Mouse (Mus musculus) regulatory T cell (primary cell): ENCODE results near the gene Rpp25l.
"Not testable (repeated sequence)": the region's sequence is repeated elsewhere in the genome, so short reads cannot be mapped to it uniquely, and the experiment has no call there.

ENCODE experiments used
- in situ Hi-C: fragments of 300-600 bp; cut with MboI, MseI; formaldehyde crosslinking; loops from one replicate; pipeline ENCODE4 v1.15.1; 2025; ENCODE audit warnings: high pct_unique_total_duplicates

Rpp25l gene

GRCm38 (mm10) chr4:41700224-41700623 is 13.1 kb downstream of the Rpp25l start:
- in situ Hi-C loops, result loop anchor here (25.0 kb wide), 1 partner anchor 613 kb away; the partner anchor contains the start of gene Aqp3

DNA sequence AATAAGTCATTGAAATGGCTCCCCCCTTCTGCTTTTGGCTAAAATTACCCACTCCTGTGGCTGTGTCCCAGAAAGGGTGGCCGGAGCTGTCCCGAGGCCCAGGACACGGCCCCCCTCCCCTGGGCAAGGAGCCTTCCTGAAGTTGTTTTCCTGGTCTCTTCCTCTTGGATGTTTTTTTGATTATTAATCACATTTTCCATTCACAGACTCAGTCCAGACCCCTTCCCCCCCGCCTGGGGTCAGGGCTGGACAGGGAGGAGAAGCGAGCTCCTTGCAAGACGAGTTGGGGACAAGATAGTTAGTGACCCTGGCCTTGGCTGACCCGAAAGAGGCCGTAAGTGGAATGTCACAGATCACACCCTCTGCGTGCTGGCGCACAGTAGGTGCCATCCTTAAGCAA is 13.6 kb downstream of the Rpp25l start, which contains the start of gene Il11ra1:
Gene Il11ra1, plus strand, starts transcription at position 207 of the 400 bp plus-strand sequence.
- in situ Hi-C loops, result loop anchor here (5.0 to 25.0 kb wide), 2 partner anchors 473 to 612 kb away; partner anchors contain the start of gene Aqp3

- in situ Hi-C loops, result loop anchor here (5.0 kb wide), 1 partner anchor 474 kb away; no protein-coding TSS in a partner anchor
Measured at GRCm38 (mm10) chr4:41698421-41699016, 14.8 kb downstream of the Rpp25l start.

DNA sequence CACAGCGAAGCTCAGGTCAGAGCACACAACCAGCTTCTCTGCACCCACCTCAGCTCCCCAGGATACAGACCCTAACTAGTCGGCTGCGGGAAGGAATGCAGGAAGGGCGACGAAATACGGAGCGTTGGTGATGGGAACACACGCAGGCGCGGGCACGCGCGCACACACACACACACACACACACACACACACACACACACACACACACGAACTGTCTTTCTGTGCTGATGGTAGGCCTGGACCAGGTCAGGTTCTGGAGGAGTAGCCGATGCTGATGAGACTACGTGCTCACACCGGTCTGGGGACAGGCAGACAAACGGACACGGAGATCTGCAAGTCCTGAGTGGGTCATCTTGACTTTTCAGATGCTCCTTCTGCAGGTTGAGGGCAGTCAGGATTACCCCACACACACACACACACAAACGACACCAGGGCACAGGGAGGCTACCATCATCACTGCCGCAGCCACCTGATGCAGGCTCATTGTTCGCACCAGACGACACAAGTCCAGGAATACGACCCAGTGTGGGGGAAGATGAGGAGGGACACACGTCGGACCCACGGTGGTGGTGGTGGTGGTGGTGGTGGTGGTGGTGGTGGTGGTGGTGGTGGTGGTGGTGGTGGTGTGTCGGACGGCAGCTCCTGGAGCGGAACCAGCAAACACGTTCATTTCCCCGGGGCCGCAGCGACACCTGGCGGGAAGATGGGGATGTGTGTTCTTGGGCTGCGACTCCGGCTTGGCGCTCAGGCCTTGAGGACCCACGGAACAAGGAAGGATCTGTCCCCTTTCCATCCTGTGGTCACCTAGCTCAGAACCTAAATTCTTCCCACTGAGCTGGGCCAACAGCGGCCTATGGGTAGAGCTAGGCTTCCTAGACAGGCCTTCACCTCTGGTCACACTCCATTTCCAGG is 16.1 kb downstream of the Rpp25l start, which contains the start of gene Cntfr:
Gene Cntfr, minus strand, starts transcription at position 160 of the 912 bp plus-strand sequence.
- in situ Hi-C loops, result loop anchor here (5.0 kb wide), 1 partner anchor 475 kb away; no protein-coding TSS in a partner anchor

GRCm38 (mm10) chr4:41696452-41696851 is 16.9 kb downstream of the Rpp25l start:
- in situ Hi-C loops, result loop anchor here (5.0 kb wide), 1 partner anchor 476 kb away; no protein-coding TSS in a partner anchor

DNA sequence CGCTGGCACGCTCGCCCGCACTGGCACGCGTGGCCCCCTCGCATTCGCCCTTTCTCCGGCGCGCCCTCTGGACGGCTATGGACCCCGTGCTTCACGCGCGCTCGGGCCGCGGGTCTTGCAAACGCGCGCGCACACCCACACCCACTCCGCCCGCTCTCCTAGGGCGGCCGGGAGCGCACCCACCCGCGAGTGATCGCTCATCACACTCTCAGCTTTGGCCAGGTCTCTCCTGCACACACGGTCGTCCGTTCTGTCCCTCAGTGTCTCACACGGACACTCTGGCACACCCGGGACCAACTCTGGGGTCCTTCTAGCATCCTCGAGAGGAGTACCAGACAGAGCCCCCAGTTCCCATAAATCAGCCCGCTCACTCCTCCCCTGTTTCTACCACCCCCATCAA is 17.5 kb downstream of the Rpp25l start:
- in situ Hi-C loops, result loop anchor here (5.0 kb wide), 1 partner anchor 477 kb away; no protein-coding TSS in a partner anchor

DNA sequence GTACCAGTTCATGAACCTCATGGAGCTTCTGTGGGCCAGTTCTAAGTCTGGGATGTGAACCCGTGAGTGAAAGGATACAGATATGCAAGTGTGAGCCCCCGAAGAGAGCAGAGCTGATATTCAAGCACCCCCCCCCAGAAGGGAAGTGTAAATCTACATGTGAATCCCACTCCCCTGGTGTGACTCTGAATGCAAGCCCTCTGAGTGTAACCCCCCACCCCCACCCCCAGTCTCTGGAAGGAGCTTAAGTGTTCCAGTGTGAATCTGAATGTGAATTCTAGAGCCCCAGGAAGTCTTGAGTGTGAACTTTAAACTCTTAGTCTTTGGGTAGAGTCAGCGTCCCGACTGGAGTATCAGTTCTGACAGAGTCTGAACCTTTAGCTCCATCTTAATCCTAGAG is 19.8 kb downstream of the Rpp25l start:
- in situ Hi-C loops, result loop anchor here (5.0 kb wide), 1 partner anchor 979 kb away; no protein-coding TSS in a partner anchor

GRCm38 (mm10) chr4:41690014-41690413 is 23.3 kb downstream of the Rpp25l start:
- in situ Hi-C loops, result loop anchor here (5.0 kb wide), 1 partner anchor 982 kb away; no protein-coding TSS in a partner anchor

DNA sequence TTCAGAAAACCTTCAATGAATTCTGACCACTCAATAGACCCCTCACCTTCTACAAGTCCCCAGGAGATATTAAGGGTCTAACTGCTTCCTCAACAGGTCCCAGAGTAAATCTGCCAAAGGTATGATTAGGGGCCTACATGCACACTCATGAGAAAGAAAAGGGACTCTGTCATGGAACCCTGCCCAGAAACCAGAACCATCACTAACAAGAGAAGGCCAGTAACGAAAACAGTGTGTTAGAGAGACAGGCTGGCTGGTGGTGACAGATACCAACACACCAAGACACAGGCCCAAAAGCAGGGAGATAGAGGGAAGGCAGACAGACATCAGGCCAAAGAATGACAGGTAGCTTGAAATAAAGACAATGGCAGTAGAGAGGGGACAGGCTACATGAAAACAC is 24.8 kb downstream of the Rpp25l start:
- in situ Hi-C loops, result not testable (repeated sequence)

DNA sequence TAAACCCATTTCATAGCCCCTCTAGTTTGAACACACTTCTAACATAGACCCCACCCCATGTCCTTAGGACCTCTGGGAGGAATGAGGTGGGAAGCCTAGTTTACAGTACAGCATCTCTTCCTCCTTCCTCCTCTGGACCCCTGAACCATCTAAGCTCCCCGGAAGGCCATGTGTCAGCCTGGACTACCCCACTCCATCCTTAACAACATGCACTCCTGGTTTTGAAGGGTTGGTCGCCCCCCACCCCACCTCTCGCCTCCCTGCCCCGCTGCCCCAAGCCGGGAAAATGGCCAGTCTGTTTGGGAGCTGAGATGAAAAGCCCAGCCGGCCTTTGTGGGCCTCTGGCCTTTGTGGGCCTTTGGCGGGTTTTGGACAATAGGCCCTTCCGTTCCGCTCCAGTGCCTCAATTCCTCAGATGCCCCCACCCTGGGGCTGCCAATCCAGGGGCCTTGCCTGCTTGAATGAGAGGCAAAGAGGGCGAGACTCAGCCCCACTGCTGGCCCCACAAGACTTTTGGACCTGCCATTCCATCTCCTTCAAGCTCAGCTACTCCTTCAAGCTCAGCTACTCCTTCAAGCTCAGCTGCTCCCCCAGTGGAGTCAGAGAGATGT is 27.3 kb downstream of the Rpp25l start:
- in situ Hi-C loops, result not testable (repeated sequence)

- in situ Hi-C loops, result not testable (repeated sequence)
Measured at GRCm38 (mm10) chr4:41684931-41685453, 28.3 kb downstream of the Rpp25l start.

GRCm38 (mm10) chr4:41684131-41684930 is 29.0 kb downstream of the Rpp25l start:
- in situ Hi-C loops, result not testable (repeated sequence)

GRCm38 (mm10) chr4:41683303-41683702 is 30.0 kb downstream of the Rpp25l start:
- in situ Hi-C loops, result not testable (repeated sequence)

DNA sequence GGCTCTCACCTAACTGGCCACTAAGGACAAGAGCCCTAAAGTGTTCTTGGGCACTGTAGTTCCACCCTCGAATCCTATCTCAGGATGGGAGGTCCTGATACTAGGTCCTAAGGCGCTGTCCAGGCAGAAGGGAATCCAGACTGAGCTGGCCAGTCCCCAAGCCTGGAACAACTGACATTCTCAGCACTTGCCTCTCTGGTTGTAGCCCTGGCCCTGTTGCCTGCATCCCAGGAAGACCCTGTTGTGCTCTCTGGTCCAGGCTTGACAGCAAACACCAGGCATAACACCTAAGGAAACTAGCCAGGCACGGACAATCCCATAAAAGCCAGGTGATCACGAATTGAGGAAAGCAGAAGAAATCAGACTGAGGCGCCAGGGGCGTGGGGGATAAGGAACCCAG is 30.5 kb downstream of the Rpp25l start:
- in situ Hi-C loops, result no loop called here

GRCm38 (mm10) chr4:41681947-41682346 is 31.4 kb downstream of the Rpp25l start:
- in situ Hi-C loops, result no loop called here

- in situ Hi-C loops, result no loop called here
Measured at GRCm38 (mm10) chr4:41681176-41681575, 32.2 kb downstream of the Rpp25l start.

DNA sequence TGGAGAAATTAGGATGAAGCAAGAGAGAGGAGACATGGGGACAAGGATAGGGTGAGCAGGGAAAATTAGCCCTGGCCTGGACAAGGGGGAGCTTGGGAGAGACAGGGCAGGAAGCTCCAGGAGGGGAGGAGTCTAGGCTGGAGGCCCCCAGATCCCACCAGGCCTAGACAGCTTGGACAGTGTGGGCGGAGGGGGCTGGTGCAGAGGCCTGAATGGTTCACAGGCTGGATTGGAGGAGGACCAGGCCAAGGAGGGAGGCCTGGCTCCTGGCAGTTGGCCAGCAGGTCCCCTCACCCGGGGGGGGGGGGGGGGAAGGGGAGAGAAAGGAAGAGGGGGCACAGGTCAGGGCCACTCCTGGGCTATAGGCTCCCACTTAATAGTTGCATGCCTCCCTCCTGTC is 34.0 kb downstream of the Rpp25l start:
- in situ Hi-C loops, result no loop called here

GRCm38 (mm10) chr4:41678863-41679262 is 34.5 kb downstream of the Rpp25l start:
- in situ Hi-C loops, result no loop called here

- in situ Hi-C loops, result no loop called here
Measured at GRCm38 (mm10) chr4:41677006-41677629, 36.2 kb downstream of the Rpp25l start.
